Mouse (Mus musculus): ENCODE measurements around the gene Prrc2c. TPM values are rescaled to one million over a fixed set of nuclear protein-coding genes. Genes with fewer than 3 reads are reported as not detected.

The Prrc2c gene
- polyA plus RNA-seq, 1 experiment, result 41.5 TPM

- H3K4me1 ChIP-seq (ENCODE audit: control insufficient read depth, insufficient read depth, low read length), result no peaks in the 10 kb centered on the region
- TF ChIP-seq CTCF (IDR thresholded peaks at IDR 0.05; ENCODE audit: extremely low read depth, insufficient read depth, low read length), result no peak
- TF ChIP-seq POLR2A (IDR thresholded peaks at IDR 0.05; ENCODE audit: extremely low read depth, insufficient read depth, low read length), result no peak
- no peak overlapping the region for H3K27ac ChIP-seq (ENCODE audit: insufficient read depth, low read length)
- H3K4me3 ChIP-seq (ENCODE audit: insufficient read depth, low read length), result no peak overlapping the region
Measured at GRCm38 (mm10) chr1:162623895-162624294, 116.5 kb downstream of the Prrc2c start.

Other genes with a start within 250 kb of the Prrc2c start
- 9.3 and 10.3 TPM in 2 replicates for gene Mettl13, start 192.0 kb downstream of the Prrc2c start, polyA plus RNA-seq (2012; rRNA removed)
- 82.2 and 84.3 TPM in 2 replicates for gene Vamp4, start 170.0 kb downstream of the Prrc2c start, polyA plus RNA-seq (2012; rRNA removed)
- 21.2 and 22.2 TPM in 2 replicates for gene Myoc, start 101.4 kb downstream of the Prrc2c start, polyA plus RNA-seq (2012; rRNA removed)
- gene Myocos, start 82.3 kb downstream of the Prrc2c start, polyA plus RNA-seq (2012; rRNA removed), result not detected in 2 replicates
- gene Fmo4, start 73.4 kb upstream of the Prrc2c start, polyA plus RNA-seq (2012; rRNA removed), result 0.13 and 0.25 TPM in 2 replicates
- 21.4 and 25.3 TPM in 2 replicates for gene Fmo1, start 126.1 kb upstream of the Prrc2c start, polyA plus RNA-seq (2012; rRNA removed)
- gene Fmo2, start 158.2 kb upstream of the Prrc2c start, polyA plus RNA-seq (2012; rRNA removed), result 2.0 and 3.2 TPM in 2 replicates
- gene Fmo6, start 197.0 kb upstream of the Prrc2c start, polyA plus RNA-seq (2012; rRNA removed), result not detected in 2 replicates
- gene Fmo3, start 244.0 kb upstream of the Prrc2c start, polyA plus RNA-seq (2012; rRNA removed), result not detected in 2 replicates